Mouse (Mus musculus) CH12.LX (cell line): Measurements from ENCODE around the gene Sox12. TPM values are rescaled to one million over a fixed set of nuclear protein-coding genes. Genes with fewer than 3 reads are reported as not detected.

Experiments
- DNase-seq: peaks from one replicate; pipeline ENCODE4 v3.0.0-alpha.2; 2013; ENCODE audit errors: extremely low read depth
- H3K27ac ChIP-seq: 2 replicates; pipeline ENCODE4 v1.5.1; 2012; ENCODE audit warnings: low read depth, mild to moderate bottlenecking, control low read depth, moderate library complexity; ENCODE audit not compliant: insufficient read depth
- H3K27me3 ChIP-seq: replicated peaks from 2 replicates; pipeline ENCODE3; 2012; ENCODE audit warnings: inconsistent platforms
- H3K36me3 ChIP-seq, 2 experiments: replicated peaks in 1 of 2; 2 replicates each; pipeline versions ENCODE3 to v1.6.1; 2012; ENCODE audit warnings: inconsistent platforms in 1 of 2, low read length in 1 of 2, mild to moderate bottlenecking in 1 of 2, mixed read lengths in 1 of 2, moderate library complexity in 1 of 2; ENCODE audit not compliant: control insufficient read depth in 1 of 2, insufficient read depth in 1 of 2
- H3K4me1 ChIP-seq, 2 experiments: 2 replicates each; pipeline ENCODE4 v1.6.1; 2012; ENCODE audit warnings: inconsistent platforms in 1 of 2, moderate library complexity in 1 of 2; ENCODE audit not compliant: insufficient read depth in 2 of 2, control insufficient read depth in 1 of 2
- H3K4me2 ChIP-seq: 2 replicates; pipeline ENCODE4 v1.6.1; 2012; ENCODE audit warnings: low read depth, mild to moderate bottlenecking, control low read depth; ENCODE audit not compliant: poor library complexity, insufficient read depth, severe bottlenecking
- H3K4me3 ChIP-seq, 3 experiments: fragments of 150-350 bp in 1 of 3; sonication (generic) in 1 of 3; replicated peaks in 1 of 3; 2 replicates each; pipeline versions ENCODE3 to v1.5.1; 2011 to 2012; ENCODE audit warnings: low read depth in 2 of 3, low read length in 2 of 3, mild to moderate bottlenecking in 2 of 3, moderate library complexity in 2 of 3, control low read depth in 1 of 3, improper control_type of control experiment in 1 of 3, inconsistent platforms in 1 of 3, mixed read lengths in 1 of 3; ENCODE audit not compliant: poor library complexity in 1 of 3
- H3K79me2 ChIP-seq: replicated peaks from 2 replicates; pipeline ENCODE4 v1.6.1; 2012; ENCODE audit warnings: mild to moderate bottlenecking, moderate library complexity; ENCODE audit not compliant: control insufficient read depth, poor library complexity, insufficient read depth, severe bottlenecking; ENCODE audit errors: extremely low read depth
- H3K9ac ChIP-seq: 2 replicates; pipeline ENCODE4 v1.6.1; 2012; ENCODE audit warnings: low read depth, mild to moderate bottlenecking, control low read depth, moderate library complexity; ENCODE audit not compliant: insufficient read depth
- H3K9me3 ChIP-seq: replicated peaks from 2 replicates; pipeline ENCODE3; 2012; ENCODE audit warnings: low read length, inconsistent platforms, mixed read lengths
- CHD1 ChIP-seq: IDR thresholded peaks from 2 replicates; pipeline ENCODE4 v1.6.1; 2012; ENCODE audit warnings: low read depth, low read length, improper control_type of control experiment, inconsistent platforms
- CHD2 ChIP-seq: IDR thresholded peaks from 2 replicates; pipeline ENCODE4 v1.6.1; 2011; ENCODE audit warnings: low read length, improper control_type of control experiment
- IRF4 ChIP-seq: IDR thresholded peaks from 2 replicates; pipeline ENCODE4 v1.6.1; 2014; ENCODE audit warnings: low read depth, mild to moderate bottlenecking, inconsistent platforms, low read length, improper control_type of control experiment
- JUN ChIP-seq: IDR thresholded peaks from 2 replicates; pipeline ENCODE4 v1.6.1; 2011; ENCODE audit warnings: low read depth, mild to moderate bottlenecking, low read length, improper control_type of control experiment, moderate library complexity; ENCODE audit not compliant: insufficient read depth
- JUND ChIP-seq: conservative IDR thresholded peaks from 2 replicates; pipeline ENCODE4 v1.6.1; 2011; ENCODE audit warnings: low read depth, low read length, improper control_type of control experiment
- POLR2A ChIP-seq: IDR thresholded peaks from 2 replicates; pipeline ENCODE4 v1.6.1; 2011; ENCODE audit warnings: low read depth, mild to moderate bottlenecking, improper control_type of control experiment, low read length
- RAD21 ChIP-seq: IDR thresholded peaks from 2 replicates; pipeline ENCODE4 v1.6.1; 2011; ENCODE audit warnings: low read depth, mild to moderate bottlenecking, low read length, improper control_type of control experiment, moderate library complexity
- RCOR1 ChIP-seq: conservative IDR thresholded peaks from 2 replicates; pipeline ENCODE4 v1.6.1; 2012; ENCODE audit warnings: low read depth, mild to moderate bottlenecking, inconsistent platforms, low read length, improper control_type of control experiment
- SIN3A ChIP-seq: IDR thresholded peaks from 2 replicates; pipeline ENCODE4 v1.6.1; 2012; ENCODE audit warnings: low read length, improper control_type of control experiment, inconsistent platforms
- SMC3 ChIP-seq: IDR thresholded peaks from 2 replicates; pipeline ENCODE4 v1.6.1; 2011; ENCODE audit warnings: low read depth, low read length, improper control_type of control experiment
- ZC3H11A ChIP-seq: IDR thresholded peaks from 2 replicates; pipeline ENCODE4 v1.6.1; 2012; ENCODE audit warnings: low read depth, mild to moderate bottlenecking, inconsistent platforms, low read length, improper control_type of control experiment
- ZMIZ1 ChIP-seq: IDR thresholded peaks from 2 replicates; pipeline ENCODE4 v1.6.1; 2012; ENCODE audit warnings: low read depth, mild to moderate bottlenecking, inconsistent platforms, low read length, improper control_type of control experiment
- dilution Hi-C: fragments of 300-500 bp; cut with MboI; formaldehyde crosslinking; loops from 2 replicates; pipeline ENCODE4 v1.14.3; 2020; ENCODE audit warnings: low sequenced_read_pairs; ENCODE audit not compliant: extremely low pct_unique_long_range_greater_than_20kb, extremely low pct_ligation_motif_present
- in situ Hi-C: fragments of 300-500 bp; cut with MboI; formaldehyde crosslinking; loops from 3 replicates; pipeline ENCODE4 v1.14.3; 2019; ENCODE audit warnings: low sequenced_read_pairs, low pct_ligation_motif_present, low pct_unique_long_range_greater_than_20kb, mixed read lengths
- polyA plus RNA-seq: library from polyadenylated mRNA; unstranded; fragments of >175 nt; gene quantifications from 2 replicates; pipeline ENCODE4 v1.2.1, GENCODE M21; 2012; ENCODE audit warnings: low read depth; ENCODE audit not compliant: insufficient read length
- total RNA-seq, 2 experiments: library from RNA; depleted of rRNA; stranded (reverse); fragments of 300-350 nt in 1 of 2; fragments of >200 nt in 1 of 2; gene quantifications; 2 replicates each; pipeline ENCODE4 v1.2.3; 2012 to 2014

Gene Sox12
- total RNA-seq (2012; rRNA removed) (not detected in 2 replicates), total RNA-seq (2014; rRNA removed) (not detected in 2 replicates), polyA plus RNA-seq (0.09 TPM in 1 of 2 replicates, not detected in the other)

DNA sequence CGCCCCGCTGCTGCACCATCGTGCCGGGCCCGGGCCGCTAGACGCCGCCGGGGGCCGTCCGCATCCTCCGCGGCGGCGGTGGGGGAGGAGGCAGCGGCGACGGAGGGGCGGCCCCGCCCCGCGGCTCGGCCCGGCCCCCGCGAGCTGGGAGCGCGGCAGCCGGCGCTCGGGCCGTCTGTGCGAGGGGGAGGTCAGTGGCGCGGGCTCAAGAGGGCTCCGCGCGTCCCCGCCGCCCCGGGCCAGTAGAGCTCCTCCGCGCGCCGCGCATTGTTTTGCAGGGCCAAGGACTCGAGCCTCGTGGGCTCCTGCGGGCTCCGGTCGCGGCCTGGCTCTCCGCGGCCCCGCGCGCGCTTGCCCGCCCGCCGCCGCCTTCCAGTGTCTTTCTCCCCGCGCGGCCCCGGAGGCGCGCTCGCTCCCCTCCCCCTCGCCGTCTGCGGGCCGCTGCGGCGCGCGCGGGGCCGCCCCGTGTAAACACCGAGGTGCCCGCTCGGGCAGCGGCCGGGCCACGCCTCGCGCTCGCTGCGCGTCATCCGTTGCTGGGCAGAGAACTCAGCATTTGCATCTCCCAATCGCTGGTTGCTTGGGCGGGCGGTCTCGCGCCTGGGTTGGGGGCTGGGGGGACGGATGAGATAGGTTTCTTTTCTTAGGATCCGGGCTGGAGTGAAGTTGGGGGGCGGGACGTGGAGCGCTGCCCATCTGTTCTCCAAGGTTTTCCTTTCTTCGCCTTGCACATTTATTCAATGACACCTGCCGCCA, at the start of gene Sox12:
TSS of gene Sox12 (minus strand) at position 384 of the 756 bp plus-strand sequence.
- no peaks in the 10 kb centered on the region for H3K4me1 ChIP-seq
- H3K27ac ChIP-seq, result no peak within 1 kb of the TSS

DNA sequence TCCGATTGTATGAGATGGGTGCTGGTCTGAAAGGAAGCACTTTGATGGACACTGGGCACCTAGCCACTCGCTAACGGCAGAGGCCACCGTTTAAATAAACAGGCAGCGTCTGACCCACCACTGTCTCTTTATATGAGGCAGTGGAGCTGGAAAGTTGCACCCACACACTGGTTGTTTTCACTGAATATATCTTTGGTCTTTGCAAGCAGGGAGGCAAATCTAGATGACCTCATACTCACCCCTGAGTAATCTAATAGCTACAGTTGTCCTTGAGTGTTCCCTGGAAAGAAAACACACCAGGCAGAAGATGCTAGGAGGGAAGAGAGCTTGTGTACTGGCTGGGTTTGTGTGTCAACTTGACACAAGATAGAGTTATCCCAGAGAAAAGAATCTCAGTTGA, 49.6 kb upstream of the Sox12 start:
- H3K4me1 ChIP-seq, result peaks cover 4 to 8% of the 10 kb centered on the region in 2 experiments
- H3K4me2 ChIP-seq, result no peak overlapping the region
- H3K27ac ChIP-seq, result no peak overlapping the region
- no peaks in the 10 kb centered on the region for H3K36me3 ChIP-seq
- no peak for TF ChIP-seq JUN
- TF ChIP-seq RAD21, result no peak
- no peak for TF ChIP-seq CHD1
- no peak for TF ChIP-seq ZC3H11A
- TF ChIP-seq JUND, result no peak
- no peak for TF ChIP-seq SIN3A
- no peak for TF ChIP-seq CHD2
- no peak for TF ChIP-seq POLR2A
- no peak for TF ChIP-seq SMC3
- no peak for TF ChIP-seq RCOR1
- TF ChIP-seq, all 38 proteins: peak for 0
- H3K4me3 ChIP-seq, result no peak overlapping the region
- in situ Hi-C loops, result no loop called here
- H3K9ac ChIP-seq, result no peak overlapping the region
- dilution Hi-C loops, result no loop called here
- no peak for DNase-seq
- H3K9me3 ChIP-seq, result no peaks in the 10 kb centered on the region
- no peaks in the 10 kb centered on the region for H3K79me2 ChIP-seq
- peaks cover 69% of the 10 kb centered on the region for H3K27me3 ChIP-seq

More for the DNA sequence above, at the start of gene Sox12:
- Histone ChIP-seq H3K9ac (no peak within 1 kb of the TSS), H3K4me2 (peak within 1 kb of the TSS; percentile 55), H3K79me2 (no peaks in the 10 kb centered on the region), H3K4me3 (peak within 1 kb of the TSS in 1 of 3 experiments; percentile 48), H3K9me3 (peaks cover 34% of the 10 kb centered on the region), H3K27me3 (peaks cover 20% of the 10 kb centered on the region), H3K36me3 (no peaks in the 10 kb centered on the region)
- TF ChIP-seq IRF4 (0 out of 2 replicates have a peak, but pooled peaks have one; percentile 16), CHD2 (peak; percentile 88), RCOR1 (no peak)
- peak; percentile 27 for DNase-seq
- in situ Hi-C loops (no loop called here), dilution Hi-C loops (no loop called here)

DNA sequence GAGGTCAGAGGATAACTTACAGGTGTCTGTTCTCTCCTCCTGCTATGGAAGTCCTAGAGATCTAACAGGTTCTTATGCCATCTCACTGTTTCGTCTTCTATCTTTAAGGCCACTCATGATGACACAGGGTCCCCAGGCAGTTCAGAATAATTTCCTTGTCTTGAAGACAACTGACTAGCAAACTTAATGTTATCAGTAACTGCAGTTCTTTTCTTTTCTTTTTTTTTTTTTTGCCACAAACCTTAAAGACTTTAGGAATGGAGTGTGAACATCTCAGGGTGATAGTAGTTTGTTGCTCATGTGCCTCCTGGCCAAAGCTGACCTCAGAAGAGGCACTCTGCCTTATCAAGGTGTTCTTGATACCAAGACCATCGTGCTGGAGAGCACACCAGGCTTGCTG, 48.8 kb upstream of the Sox12 start:
- dilution Hi-C loops (no loop called here), in situ Hi-C loops (no loop called here)
- no peaks in the 10 kb centered on the region for H3K9me3 ChIP-seq
- H3K9ac ChIP-seq, result no peak overlapping the region
- TF ChIP-seq ZMIZ1, result no peak
- no peak overlapping the region for H3K4me3 ChIP-seq
- no peaks in the 10 kb centered on the region for H3K4me1 ChIP-seq
- no peaks in the 10 kb centered on the region for H3K79me2 ChIP-seq
- H3K27me3 ChIP-seq, result peaks cover 73% of the 10 kb centered on the region
- H3K36me3 ChIP-seq, result no peaks in the 10 kb centered on the region
- no peak overlapping the region for H3K4me2 ChIP-seq
- no peak for DNase-seq
- H3K27ac ChIP-seq, result no peak overlapping the region
